Mouse (Mus musculus) limb, embryonic 12.5 days (tissue): ENCODE measurements around the gene Agbl3. TPM values are rescaled to one million over a fixed set of nuclear protein-coding genes. Genes with fewer than 3 reads are reported as not detected.

Experiments
- ATAC-seq: fragments of 200-750 bp; cut with Nextera tagmentation; 2 replicates; pipeline ENCODE4 v1.8.0; 2017; ENCODE audit warnings: low read depth, moderate TSS enrichment; ENCODE audit not compliant: insufficient number of reproducible peaks, insufficient read depth, low FRiP score, low TSS enrichment
- H3K27ac ChIP-seq: fragments of 300-500 bp; sonication (generic); 2 replicates; pipeline ENCODE4 v1.5.1; 2016; ENCODE audit warnings: mild to moderate bottlenecking, moderate library complexity
- H3K27me3 ChIP-seq: fragments of 300-500 bp; sonication (generic); 2 replicates; pipeline ENCODE4 v1.6.1; 2016; ENCODE audit warnings: mild to moderate bottlenecking, moderate library complexity
- H3K36me3 ChIP-seq: fragments of 300-500 bp; sonication (generic); 2 replicates; pipeline ENCODE4 v1.6.1; 2016; ENCODE audit warnings: mild to moderate bottlenecking, moderate library complexity
- H3K4me1 ChIP-seq: fragments of 300-500 bp; sonication (generic); replicated peaks from 2 replicates; pipeline ENCODE4 v1.6.1; 2016
- H3K4me2 ChIP-seq: fragments of 300-500 bp; sonication (generic); 2 replicates; pipeline ENCODE4 v1.6.1; 2016; ENCODE audit warnings: mild to moderate bottlenecking, moderate library complexity
- H3K4me3 ChIP-seq: fragments of 300-500 bp; sonication (generic); replicated peaks from 2 replicates; pipeline ENCODE4 v1.5.1; 2016; ENCODE audit warnings: mild to moderate bottlenecking
- H3K9ac ChIP-seq: fragments of 300-500 bp; sonication (generic); replicated peaks from 2 replicates; pipeline ENCODE4 v1.6.1; 2016; ENCODE audit warnings: mild to moderate bottlenecking, moderate library complexity
- H3K9me3 ChIP-seq: fragments of 300-500 bp; sonication (generic); 2 replicates; pipeline ENCODE4 v1.6.1; 2016; ENCODE audit warnings: mild to moderate bottlenecking, moderate library complexity
- WGBS: fragments of 180-500 bp; shearing (Covaris S2); methylation state at CpG from one replicate; pipeline ENCODE4 v1.1.7; 2016; 5-methylcytosine and 5-hydroxymethylcytosine counted together
- polyA plus RNA-seq: library from polyadenylated mRNA; unstranded; fragments of >200 nt; fragmentation: Nextera tagmentation; extraction: Ambion mirVana; gene quantifications from 2 replicates; pipeline ENCODE4 v1.2.1, GENCODE M21; 2016

Agbl3 gene
- polyA plus RNA-seq, 1 experiment from 2014 or later, result 8.2 TPM

- H3K4me3 ChIP-seq, result no peak overlapping the region
- no peaks in the 10 kb centered on the region for H3K36me3 ChIP-seq
- 69% methylated on average over 3 of the region's 3 CpGs for WGBS
- no peak overlapping the region for H3K9ac ChIP-seq
- H3K27ac ChIP-seq, result no peak overlapping the region
- H3K9me3 ChIP-seq, result no peaks in the 10 kb centered on the region
- H3K27me3 ChIP-seq, result no peaks in the 10 kb centered on the region
- ATAC-seq, result no peak
- no peak overlapping the region for H3K4me2 ChIP-seq
- no peaks in the 10 kb centered on the region for H3K4me1 ChIP-seq
These were observed 17.7 kb downstream of the Agbl3 start for GRCm38 (mm10) chr6:34797887-34798286.

- ATAC-seq, result no peak
- no peak overlapping the region for H3K4me3 ChIP-seq
- H3K9me3 ChIP-seq, result no peaks in the 10 kb centered on the region
- H3K9ac ChIP-seq, result no peak overlapping the region
- H3K4me2 ChIP-seq, result no peak overlapping the region
- 79% methylated on average over 2 of the region's 2 CpGs for WGBS
- H3K4me1 ChIP-seq, result no peaks in the 10 kb centered on the region
- H3K27ac ChIP-seq, result no peak overlapping the region
- H3K27me3 ChIP-seq, result no peaks in the 10 kb centered on the region
- no peaks in the 10 kb centered on the region for H3K36me3 ChIP-seq
These were observed 25.4 kb downstream of the Agbl3 start for GRCm38 (mm10) chr6:34805582-34805981.

GRCm38 (mm10) chr6:34810651-34811050 lies 30.4 kb downstream of the Agbl3 start:
- Histone ChIP-seq H3K9me3 (no peaks in the 10 kb centered on the region), H3K27me3 (no peaks in the 10 kb centered on the region), H3K4me1 (no peaks in the 10 kb centered on the region), H3K36me3 (no peaks in the 10 kb centered on the region), H3K4me2 (no peak overlapping the region), H3K9ac (no peak overlapping the region), H3K4me3 (no peak overlapping the region), H3K27ac (no peak overlapping the region)
- WGBS, result 93% methylated on average over 4 of the region's 4 CpGs
- ATAC-seq, result no peak

- H3K4me3 ChIP-seq, result no peak overlapping the region
- H3K9ac ChIP-seq, result no peak overlapping the region
- H3K27ac ChIP-seq, result no peak overlapping the region
- no peaks in the 10 kb centered on the region for H3K36me3 ChIP-seq
- no peaks in the 10 kb centered on the region for H3K9me3 ChIP-seq
- ATAC-seq, result no peak
- H3K4me1 ChIP-seq, result no peaks in the 10 kb centered on the region
- H3K27me3 ChIP-seq, result no peaks in the 10 kb centered on the region
- no peak overlapping the region for H3K4me2 ChIP-seq
These were observed 44.2 kb downstream of the Agbl3 start for GRCm38 (mm10) chr6:34824406-34824805.

- H3K4me3 ChIP-seq, result no peak overlapping the region
- no peaks in the 10 kb centered on the region for H3K9me3 ChIP-seq
- no peaks in the 10 kb centered on the region for H3K4me1 ChIP-seq
- ATAC-seq, result no peak
- H3K27ac ChIP-seq, result no peak overlapping the region
- no peaks in the 10 kb centered on the region for H3K36me3 ChIP-seq
- no peaks in the 10 kb centered on the region for H3K27me3 ChIP-seq
- 96% methylated on average over 5 of the region's 5 CpGs for WGBS
- H3K9ac ChIP-seq, result no peak overlapping the region
- H3K4me2 ChIP-seq, result no peak overlapping the region
These were observed 52.1 kb downstream of the Agbl3 start for GRCm38 (mm10) chr6:34832352-34832751.

DNA sequence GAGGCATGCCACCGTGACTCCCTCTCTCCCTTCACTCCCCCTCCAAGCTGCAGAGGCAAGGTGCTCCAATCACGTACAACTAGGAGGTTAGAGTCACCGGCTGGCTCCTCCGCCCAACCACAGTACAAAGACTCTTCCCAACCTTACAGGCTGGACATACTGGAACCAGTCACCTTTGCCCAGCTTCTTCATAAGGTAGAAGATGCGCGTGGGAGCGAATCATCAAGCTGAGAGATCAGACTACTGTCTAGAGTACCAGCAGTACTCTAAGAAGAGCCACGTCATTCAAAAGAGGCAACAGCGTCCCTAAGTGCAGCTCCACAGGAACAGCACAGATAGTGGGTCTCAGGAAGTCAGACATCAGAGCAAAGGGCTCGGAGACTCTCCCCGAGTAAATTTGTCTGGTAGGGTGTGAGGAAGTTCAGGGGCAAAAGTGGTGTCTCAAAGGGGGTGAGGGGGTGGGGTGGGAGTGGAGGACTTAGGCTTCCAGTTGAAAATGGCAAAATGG lies 81.4 kb downstream of the Agbl3 start:
- ATAC-seq, result no peak
- Histone ChIP-seq H3K27me3 (no peaks in the 10 kb centered on the region), H3K9me3 (no peaks in the 10 kb centered on the region), H3K4me2 (no peak overlapping the region), H3K4me3 (no peak overlapping the region), H3K36me3 (no peaks in the 10 kb centered on the region), H3K27ac (no peak overlapping the region), H3K9ac (no peak overlapping the region), H3K4me1 (peaks cover 17% of the 10 kb centered on the region)
- WGBS, result 92% methylated on average over 11 of the region's 11 CpGs

GRCm38 (mm10) chr6:34862381-34862780 lies 82.1 kb downstream of the Agbl3 start:
- WGBS, result 95% methylated on average over 6 of the region's 6 CpGs
- Histone ChIP-seq H3K4me1 (peaks cover 17% of the 10 kb centered on the region), H3K36me3 (no peaks in the 10 kb centered on the region), H3K9ac (no peak overlapping the region), H3K27me3 (no peaks in the 10 kb centered on the region), H3K4me3 (no peak overlapping the region), H3K4me2 (0 out of 2 replicates have a peak overlapping the region, but pooled peaks have one; percentile 33), H3K27ac (no peak overlapping the region), H3K9me3 (no peaks in the 10 kb centered on the region)
- no peak for ATAC-seq

GRCm38 (mm10) chr6:34862791-34863403 lies 82.7 kb downstream of the Agbl3 start, which contains the start of gene Tmem140:
Gene Tmem140 (plus strand): TSS chr6:34863146.
- Histone ChIP-seq H3K36me3 (no peaks in the 10 kb centered on the region), H3K4me2 (peak within 1 kb of the TSS; percentile 33), H3K27me3 (no peaks in the 10 kb centered on the region), H3K9me3 (no peaks in the 10 kb centered on the region), H3K4me1 (peaks cover 17% of the 10 kb centered on the region), H3K27ac (no peak within 1 kb of the TSS), H3K9ac (no peak within 1 kb of the TSS), H3K4me3 (peak within 1 kb of the TSS; percentile 15)
- WGBS, result 29% methylated on average over 11 of the region's 11 CpGs
- no peak for ATAC-seq

- no peak; the same call in 1 of the 2 replicates for ATAC-seq
- WGBS, result 58% methylated on average over 9 of the region's 9 CpGs
- H3K36me3 ChIP-seq, result no peaks in the 10 kb centered on the region
These were observed 83.7 kb downstream of the Agbl3 start for GRCm38 (mm10) chr6:34863786-34864514.

DNA sequence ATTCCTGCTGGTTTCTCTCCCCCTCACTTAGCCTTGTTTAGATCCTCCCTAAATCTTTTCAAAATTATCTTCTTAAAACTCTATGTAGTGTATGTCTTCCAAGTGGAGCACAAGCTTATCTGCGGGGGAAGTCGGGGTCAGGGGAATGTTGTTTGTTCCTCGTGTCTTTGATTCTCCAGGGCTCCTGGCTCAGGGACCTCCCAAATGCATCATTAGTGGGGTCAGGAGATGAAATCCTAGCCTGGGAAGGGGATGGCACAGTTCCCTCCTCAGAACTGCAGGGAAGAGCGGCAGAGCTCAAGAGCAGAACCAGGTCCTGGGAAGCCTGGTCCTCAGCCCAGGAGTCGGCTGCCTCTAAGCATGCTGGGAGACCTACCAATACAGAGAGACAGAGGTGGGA lies 85.0 kb downstream of the Agbl3 start:
- ATAC-seq, result no peak
- no peak overlapping the region for H3K27ac ChIP-seq
- WGBS, result 66% methylated on average over 5 of the region's 5 CpGs

More at GRCm38 (mm10) chr6:34863786-34864514, 83.7 kb downstream of the Agbl3 start:
- H3K4me3 ChIP-seq, result no peak overlapping the region
- H3K27ac ChIP-seq, result no peak overlapping the region
- no peaks in the 10 kb centered on the region for H3K9me3 ChIP-seq
- no peak overlapping the region for H3K4me2 ChIP-seq
- no peaks in the 10 kb centered on the region for H3K27me3 ChIP-seq
- H3K4me1 ChIP-seq, result peaks cover 22% of the 10 kb centered on the region
- H3K9ac ChIP-seq, result no peak overlapping the region

DNA sequence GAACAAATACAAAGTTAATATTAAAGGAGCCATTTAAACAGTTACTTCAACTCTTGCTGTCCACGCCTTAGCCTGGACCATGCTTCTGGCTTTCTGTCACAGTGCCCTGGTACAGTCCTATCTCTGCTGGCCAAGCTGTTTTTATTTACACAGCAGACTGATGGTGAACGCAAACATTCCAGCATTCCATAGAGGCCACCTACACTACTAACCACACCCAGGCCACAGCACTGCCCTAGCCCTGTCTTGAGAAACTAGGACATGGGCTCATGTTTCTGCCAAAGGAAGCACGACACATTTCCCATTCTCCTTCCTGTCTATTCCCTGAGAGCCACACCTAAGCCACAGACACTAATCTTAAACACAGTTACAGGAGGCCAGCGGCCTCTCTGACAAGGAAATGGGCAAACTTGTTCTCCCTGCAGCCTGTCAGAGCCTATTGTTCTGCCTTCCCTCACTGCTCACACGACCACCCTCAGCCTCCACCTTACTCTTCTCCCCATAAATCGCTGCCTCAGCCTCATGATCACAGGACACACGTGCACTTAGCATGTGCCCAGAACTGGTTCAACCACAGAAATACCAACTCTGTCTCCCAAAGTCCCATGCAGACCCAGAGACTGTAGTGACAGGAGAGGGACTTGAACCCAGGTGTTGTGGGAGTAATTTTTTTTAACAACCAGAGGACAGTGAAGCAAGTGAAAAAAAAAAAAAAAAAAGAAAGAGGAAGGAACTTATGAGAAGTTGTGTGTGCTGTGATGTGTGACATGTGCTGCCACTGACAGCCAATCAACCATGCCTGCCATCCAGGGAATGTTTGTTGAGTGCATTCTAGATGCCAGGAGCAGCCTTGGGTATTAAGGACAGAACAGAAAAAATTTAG lies 85.7 kb downstream of the Agbl3 start:
- Histone ChIP-seq H3K9me3 (no peaks in the 10 kb centered on the region), H3K27me3 (no peaks in the 10 kb centered on the region), H3K4me2 (no peak overlapping the region), H3K27ac (0 out of 2 replicates have a peak overlapping the region, but pooled peaks have one; percentile 25), H3K36me3 (no peaks in the 10 kb centered on the region), H3K4me1 (peaks cover 22% of the 10 kb centered on the region), H3K4me3 (no peak overlapping the region), H3K9ac (no peak overlapping the region)
- no peak for ATAC-seq
- WGBS, result 66% methylated on average over 7 of the region's 7 CpGs

More for the DNA sequence above, 85.0 kb downstream of the Agbl3 start:
- H3K4me1 ChIP-seq, result peaks cover 22% of the 10 kb centered on the region
- no peak overlapping the region for H3K9ac ChIP-seq
- no peaks in the 10 kb centered on the region for H3K27me3 ChIP-seq
- H3K4me3 ChIP-seq, result no peak overlapping the region
- H3K9me3 ChIP-seq, result no peaks in the 10 kb centered on the region
- no peaks in the 10 kb centered on the region for H3K36me3 ChIP-seq
- H3K4me2 ChIP-seq, result no peak overlapping the region
